Mouse (Mus musculus): Measurements from ENCODE around the gene Ttll5. TPM values are rescaled to one million over a fixed set of nuclear protein-coding genes. Genes with fewer than 3 reads are reported as not detected.

Gene Ttll5
- polyA plus RNA-seq, 1 experiment from 2014 or later, result 16.7 TPM

DNA sequence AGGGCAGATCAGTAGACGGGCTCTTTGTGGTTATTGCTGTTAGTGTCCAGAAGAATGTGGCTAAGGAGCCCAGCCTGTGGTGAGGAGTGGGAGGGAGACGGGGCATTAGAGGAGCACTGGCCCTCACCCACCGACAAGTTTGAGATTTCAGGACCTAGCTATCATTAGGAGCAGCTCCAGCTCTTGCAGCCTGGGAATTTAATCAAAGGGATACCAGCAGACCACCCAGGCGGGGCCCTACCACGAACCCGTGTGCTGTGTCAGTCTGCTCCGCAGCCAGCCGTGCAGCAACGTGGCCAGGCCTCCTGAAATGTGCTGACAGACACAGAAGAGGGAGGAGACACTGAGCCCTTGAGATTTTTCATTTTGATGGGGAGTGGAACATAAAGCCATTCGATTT lies 119.0 kb downstream of the Ttll5 start:
- H3K9ac ChIP-seq (replicated peaks), result no peak overlapping the region
- H3K27ac ChIP-seq (replicated peaks), result no peak overlapping the region
- no peaks in the 10 kb centered on the region for H3K4me1 ChIP-seq
- H3K4me2 ChIP-seq (replicated peaks), result no peak overlapping the region
- WGBS, result 64% methylated on average over 10 of the region's 10 CpGs
- H3K36me3 ChIP-seq, result no peaks in the 10 kb centered on the region
- no peaks in the 10 kb centered on the region for H3K9me3 ChIP-seq
- no peaks in the 10 kb centered on the region for H3K27me3 ChIP-seq
- ATAC-seq (ENCODE audit: low FRiP score, low read depth), result no peak
- no peak overlapping the region for H3K4me3 ChIP-seq

DNA sequence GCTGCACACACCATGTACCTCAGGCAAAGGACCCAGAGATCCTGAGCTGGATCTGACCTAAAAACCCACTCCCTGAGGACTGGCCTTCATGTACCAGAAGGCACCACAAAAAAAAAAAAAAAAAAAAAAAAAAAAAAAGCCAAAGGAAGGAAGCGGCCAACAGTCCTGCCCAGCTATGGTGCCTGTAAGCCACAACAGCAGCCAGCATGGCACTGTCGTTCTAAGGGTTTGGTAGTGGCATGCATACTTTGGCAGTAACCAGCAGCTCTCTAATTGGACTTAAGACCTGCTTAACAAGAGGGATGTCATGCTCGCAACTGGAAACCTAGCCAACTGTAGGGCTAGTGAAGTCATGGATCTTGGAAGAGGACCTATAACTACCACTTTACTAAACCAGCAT lies 120.0 kb downstream of the Ttll5 start:
- Histone ChIP-seq H3K36me3 (no peaks in the 10 kb centered on the region), H3K9me3 (no peaks in the 10 kb centered on the region), H3K27me3 (no peaks in the 10 kb centered on the region), H3K4me2 (replicated peaks) (no peak overlapping the region), H3K4me3 (no peak overlapping the region), H3K4me1 (no peaks in the 10 kb centered on the region), H3K9ac (replicated peaks) (no peak overlapping the region), H3K27ac (replicated peaks) (no peak overlapping the region)
- 84% methylated on average over 3 of the region's 3 CpGs for WGBS
- ATAC-seq (ENCODE audit: low FRiP score, low read depth), result no peak

GRCm38 (mm10) chr12:85947161-85947560 lies 122.7 kb downstream of the Ttll5 start:
- Histone ChIP-seq H3K4me3 (no peak overlapping the region), H3K27me3 (no peaks in the 10 kb centered on the region), H3K36me3 (peaks cover 11% of the 10 kb centered on the region; the same call in 1 of the 2 replicates), H3K9ac (replicated peaks) (no peak overlapping the region), H3K9me3 (no peaks in the 10 kb centered on the region), H3K4me1 (no peaks in the 10 kb centered on the region), H3K4me2 (replicated peaks) (no peak overlapping the region), H3K27ac (replicated peaks) (no peak overlapping the region)
- ATAC-seq (ENCODE audit: low FRiP score, low read depth), result no peak
- WGBS, result 93% methylated on average over 4 of the region's 4 CpGs

DNA sequence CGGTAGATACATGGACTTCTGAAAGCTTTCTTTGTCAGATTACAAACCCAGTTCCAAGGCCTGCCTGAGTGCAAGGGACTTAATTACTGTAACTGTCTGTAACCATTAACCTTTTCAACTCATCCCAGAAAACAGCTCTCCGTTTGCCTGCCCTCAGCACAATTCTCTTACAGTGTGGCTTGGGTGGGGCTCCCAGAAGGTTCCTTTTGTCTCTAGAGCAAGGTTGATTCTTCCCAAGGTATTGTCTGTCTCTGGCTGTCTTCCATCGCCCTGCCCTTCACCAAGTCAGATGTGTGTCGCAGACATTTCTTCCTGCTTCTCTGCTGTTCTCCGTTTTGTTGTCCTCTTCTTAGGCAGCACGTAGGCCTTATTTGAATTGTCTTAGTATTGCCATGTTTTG lies 125.2 kb downstream of the Ttll5 start:
- no peak overlapping the region for H3K27ac ChIP-seq (replicated peaks)
- no peaks in the 10 kb centered on the region for H3K27me3 ChIP-seq
- no peak overlapping the region for H3K4me3 ChIP-seq
- H3K9ac ChIP-seq (replicated peaks), result no peak overlapping the region
- H3K9me3 ChIP-seq, result no peaks in the 10 kb centered on the region
- WGBS, result 86% methylated on average over 6 of the region's 6 CpGs
- H3K36me3 ChIP-seq, result peaks cover 11% of the 10 kb centered on the region
- no peaks in the 10 kb centered on the region for H3K4me1 ChIP-seq
- no peak overlapping the region for H3K4me2 ChIP-seq (replicated peaks)
- no peak for ATAC-seq (ENCODE audit: low FRiP score, low read depth)

DNA sequence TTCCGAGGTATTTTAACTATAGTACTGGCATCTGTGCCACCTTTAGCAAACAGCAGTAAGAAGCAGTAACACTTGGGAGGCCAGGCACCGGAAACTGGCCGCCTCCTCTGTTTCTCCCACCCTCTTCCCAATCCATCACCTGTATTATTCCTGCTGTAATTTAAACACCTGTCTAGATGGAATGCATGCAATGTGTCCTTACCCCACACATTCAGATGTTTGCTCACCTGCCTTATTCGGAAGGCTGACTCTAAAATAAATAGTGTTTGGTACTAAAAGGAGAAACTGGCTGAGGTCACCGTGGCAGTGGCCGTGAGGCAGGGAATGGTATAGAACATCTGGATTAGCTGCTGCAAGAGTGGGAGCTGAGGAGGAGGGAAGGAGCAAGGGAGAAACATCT lies 125.9 kb downstream of the Ttll5 start:
- no peaks in the 10 kb centered on the region for H3K4me1 ChIP-seq
- ATAC-seq (ENCODE audit: low FRiP score, low read depth), result no peak
- WGBS, result 93% methylated on average over 6 of the region's 6 CpGs
- H3K9ac ChIP-seq (replicated peaks), result no peak overlapping the region
- H3K27me3 ChIP-seq, result no peaks in the 10 kb centered on the region
- H3K27ac ChIP-seq (replicated peaks), result no peak overlapping the region
- H3K4me3 ChIP-seq, result no peak overlapping the region
- no peak overlapping the region for H3K4me2 ChIP-seq (replicated peaks)
- no peaks in the 10 kb centered on the region for H3K9me3 ChIP-seq
- H3K36me3 ChIP-seq, result peaks cover 11% of the 10 kb centered on the region

- H3K4me2 ChIP-seq (replicated peaks), result no peak overlapping the region
- 92% methylated on average over 4 of the region's 4 CpGs for WGBS
- H3K4me3 ChIP-seq, result no peak overlapping the region
- H3K4me1 ChIP-seq, result no peaks in the 10 kb centered on the region
- H3K36me3 ChIP-seq, result peaks cover 11% of the 10 kb centered on the region
- no peak for ATAC-seq (ENCODE audit: low FRiP score, low read depth)
- no peaks in the 10 kb centered on the region for H3K27me3 ChIP-seq
- no peak overlapping the region for H3K9ac ChIP-seq (replicated peaks)
- H3K9me3 ChIP-seq, result no peaks in the 10 kb centered on the region
- H3K27ac ChIP-seq (replicated peaks), result no peak overlapping the region
These were observed 126.6 kb downstream of the Ttll5 start for GRCm38 (mm10) chr12:85951036-85951435.

GRCm38 (mm10) chr12:85951822-85952221 lies 127.4 kb downstream of the Ttll5 start:
- Histone ChIP-seq H3K27me3 (no peaks in the 10 kb centered on the region), H3K4me3 (no peak overlapping the region), H3K9ac (replicated peaks) (no peak overlapping the region), H3K27ac (replicated peaks) (no peak overlapping the region), H3K4me1 (no peaks in the 10 kb centered on the region), H3K36me3 (peaks cover 11% of the 10 kb centered on the region), H3K9me3 (no peaks in the 10 kb centered on the region), H3K4me2 (replicated peaks) (no peak overlapping the region)
- WGBS, result 91% methylated on average over 1 of the region's 1 CpGs
- no peak for ATAC-seq (ENCODE audit: low FRiP score, low read depth)

GRCm38 (mm10) chr12:85952349-85952748 lies 127.9 kb downstream of the Ttll5 start:
- Histone ChIP-seq H3K9me3 (no peaks in the 10 kb centered on the region), H3K27ac (replicated peaks) (no peak overlapping the region), H3K36me3 (peaks cover 13% of the 10 kb centered on the region), H3K4me3 (no peak overlapping the region), H3K9ac (replicated peaks) (no peak overlapping the region), H3K27me3 (no peaks in the 10 kb centered on the region), H3K4me2 (replicated peaks) (no peak overlapping the region), H3K4me1 (no peaks in the 10 kb centered on the region)
- ATAC-seq (ENCODE audit: low FRiP score, low read depth), result no peak
- WGBS, result 96% methylated on average over 5 of the region's 5 CpGs

- no peaks in the 10 kb centered on the region for H3K9me3 ChIP-seq
- no peak overlapping the region for H3K4me3 ChIP-seq
- no peak overlapping the region for H3K27ac ChIP-seq (replicated peaks)
- ATAC-seq (ENCODE audit: low FRiP score, low read depth), result no peak
- H3K36me3 ChIP-seq, result peaks cover 14% of the 10 kb centered on the region
- no peaks in the 10 kb centered on the region for H3K4me1 ChIP-seq
- no peak overlapping the region for H3K9ac ChIP-seq (replicated peaks)
- no peak overlapping the region for H3K4me2 ChIP-seq (replicated peaks)
- no peaks in the 10 kb centered on the region for H3K27me3 ChIP-seq
- 76% methylated on average over 3 of the region's 3 CpGs for WGBS
These were observed 129.7 kb downstream of the Ttll5 start for GRCm38 (mm10) chr12:85954167-85954566.

DNA sequence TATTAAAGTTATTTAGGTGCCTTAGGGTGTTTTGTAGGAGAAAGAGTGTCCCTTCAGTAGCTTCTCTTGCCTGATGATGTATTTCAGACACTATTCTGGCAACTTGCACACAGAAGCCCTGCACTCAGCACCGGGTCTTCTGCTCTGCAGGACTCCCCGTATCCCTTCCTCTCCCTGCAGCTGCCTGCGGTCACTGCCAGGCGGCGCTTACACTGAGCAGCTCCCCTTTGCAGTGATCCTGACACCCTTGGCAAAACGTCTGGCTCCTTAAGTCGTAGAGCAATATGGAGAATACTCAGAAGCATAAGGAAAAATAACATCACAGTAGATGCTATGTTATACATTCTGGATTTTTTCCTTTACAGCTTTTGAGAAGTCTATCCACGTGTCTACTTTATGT lies 130.6 kb downstream of the Ttll5 start:
- no peaks in the 10 kb centered on the region for H3K4me1 ChIP-seq
- H3K4me3 ChIP-seq, result no peak overlapping the region
- WGBS, result 79% methylated on average over 8 of the region's 8 CpGs
- H3K4me2 ChIP-seq (replicated peaks), result no peak overlapping the region
- no peak overlapping the region for H3K27ac ChIP-seq (replicated peaks)
- H3K27me3 ChIP-seq, result no peaks in the 10 kb centered on the region
- H3K36me3 ChIP-seq, result peaks cover 14% of the 10 kb centered on the region
- H3K9me3 ChIP-seq, result no peaks in the 10 kb centered on the region
- ATAC-seq (ENCODE audit: low FRiP score, low read depth), result no peak
- no peak overlapping the region for H3K9ac ChIP-seq (replicated peaks)

DNA sequence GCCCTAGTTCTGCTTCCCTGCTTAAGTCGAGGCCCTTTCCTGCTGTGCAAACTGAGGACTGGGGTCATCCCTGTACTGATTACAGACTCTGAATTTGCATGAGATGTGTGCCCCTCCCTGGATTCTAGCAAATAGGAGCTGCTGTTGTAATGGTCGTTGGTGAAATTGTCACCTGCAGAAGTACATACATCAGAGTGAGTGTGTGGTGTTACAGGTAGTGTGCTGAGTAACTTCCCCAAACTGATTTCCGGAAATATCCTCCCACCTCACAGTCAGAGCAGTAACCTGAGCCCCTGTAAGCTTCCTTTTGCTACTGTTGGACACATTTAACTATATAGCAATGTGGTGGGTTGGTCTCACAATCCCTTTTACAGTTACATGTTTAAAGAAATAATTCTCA lies 131.2 kb downstream of the Ttll5 start:
- peaks cover 14% of the 10 kb centered on the region for H3K36me3 ChIP-seq
- H3K4me2 ChIP-seq (replicated peaks), result no peak overlapping the region
- no peaks in the 10 kb centered on the region for H3K27me3 ChIP-seq
- H3K4me3 ChIP-seq, result no peak overlapping the region
- ATAC-seq (ENCODE audit: low FRiP score, low read depth), result no peak
- H3K9ac ChIP-seq (replicated peaks), result no peak overlapping the region
- no peak overlapping the region for H3K27ac ChIP-seq (replicated peaks)
- WGBS, result 77% methylated on average over 3 of the region's 3 CpGs
- no peaks in the 10 kb centered on the region for H3K9me3 ChIP-seq
- H3K4me1 ChIP-seq, result no peaks in the 10 kb centered on the region

DNA sequence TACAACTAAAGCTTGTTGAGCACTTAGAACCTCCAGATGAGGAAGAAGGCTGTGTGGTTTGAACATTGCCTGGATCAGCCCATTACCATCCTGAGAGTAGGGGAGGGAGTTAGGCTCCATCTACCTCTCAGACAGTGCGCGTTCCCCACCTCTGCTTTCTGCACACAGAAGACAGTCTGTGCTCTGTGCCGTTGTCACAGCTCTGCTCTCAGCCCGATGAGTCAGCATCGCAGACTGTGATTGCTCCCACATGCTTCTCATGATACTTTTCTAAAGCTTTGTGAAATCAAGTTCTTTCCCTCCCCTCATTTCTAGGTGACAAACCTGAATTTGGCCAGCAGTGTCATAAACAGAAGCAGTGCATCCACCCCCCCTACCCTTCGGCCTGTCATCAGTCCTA lies 131.8 kb downstream of the Ttll5 start:
- ATAC-seq (ENCODE audit: low FRiP score, low read depth), result no peak
- 89% methylated on average over 6 of the region's 6 CpGs for WGBS
- H3K9me3 ChIP-seq, result no peaks in the 10 kb centered on the region
- H3K9ac ChIP-seq (replicated peaks), result no peak overlapping the region
- no peak overlapping the region for H3K27ac ChIP-seq (replicated peaks)
- no peaks in the 10 kb centered on the region for H3K27me3 ChIP-seq
- no peak overlapping the region for H3K4me2 ChIP-seq (replicated peaks)
- H3K4me1 ChIP-seq, result no peaks in the 10 kb centered on the region
- H3K36me3 ChIP-seq, result peaks cover 12% of the 10 kb centered on the region
- H3K4me3 ChIP-seq, result no peak overlapping the region

- Histone ChIP-seq H3K4me3 (no peak overlapping the region), H3K4me1 (no peaks in the 10 kb centered on the region), H3K27me3 (no peaks in the 10 kb centered on the region), H3K9me3 (no peaks in the 10 kb centered on the region), H3K27ac (replicated peaks) (no peak overlapping the region), H3K4me2 (replicated peaks) (no peak overlapping the region), H3K36me3 (peaks cover 3% of the 10 kb centered on the region; the same call in 1 of the 2 replicates), H3K9ac (replicated peaks) (no peak overlapping the region)
- 93% methylated on average over 2 of the region's 2 CpGs for WGBS
- no peak for ATAC-seq (ENCODE audit: low FRiP score, low read depth)
These were observed 134.0 kb downstream of the Ttll5 start for GRCm38 (mm10) chr12:85958460-85958859.
